Mouse (Mus musculus): Measurements from ENCODE around the gene Ccdc86. TPM values are rescaled to one million over a fixed set of nuclear protein-coding genes. Genes with fewer than 3 reads are reported as not detected.

The Ccdc86 gene
- total and polyA plus RNA-seq, 3 experiments, result 3.1 to 7.1 (median 6.9) TPM

DNA sequence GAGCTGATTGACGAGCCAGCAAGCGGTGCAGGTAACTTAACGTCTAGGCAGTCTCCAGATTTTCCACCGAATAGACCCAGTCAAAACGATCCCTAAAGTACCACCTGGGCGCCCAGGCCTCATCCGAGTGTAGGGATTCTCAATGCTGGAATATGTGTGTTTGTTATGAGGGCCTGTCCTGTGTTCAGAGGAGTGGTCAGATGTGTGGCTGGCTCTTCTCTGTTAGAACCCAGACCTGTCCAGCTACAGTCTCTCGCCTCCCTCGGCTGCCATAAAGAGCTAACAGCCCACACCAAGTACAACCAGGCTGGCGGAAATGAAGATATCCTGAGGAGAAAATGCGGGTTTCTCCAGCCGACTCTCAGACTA is 10.9 kb upstream of the Ccdc86 start:
- no peak overlapping the region for H3K4me3 ChIP-seq
- no peak overlapping the region for H3K27ac ChIP-seq
- no peaks in the 10 kb centered on the region for H3K79me2 ChIP-seq (replicated peaks; ENCODE audit: control insufficient read depth, insufficient read depth, low read length)
- WGBS, result 42% methylated on average over 12 of the region's 12 CpGs
- H3K4me1 ChIP-seq (ENCODE audit: control insufficient read depth, insufficient read depth, low read length), result no peaks in the 10 kb centered on the region
- H3K27me3 ChIP-seq (ENCODE audit: control insufficient read depth, insufficient read depth, low read length), result no peaks in the 10 kb centered on the region
- no peak for TF ChIP-seq EP300 (IDR thresholded peaks at IDR 0.05; ENCODE audit: insufficient read depth, low read depth, low read length)
- no peak for TF ChIP-seq POLR2A (IDR thresholded peaks at IDR 0.05; ENCODE audit: insufficient read depth, low read depth, low read length)
- TF ChIP-seq CTCF (IDR thresholded peaks at IDR 0.05), result no peak
- intact Hi-C loops (cut with DNase I), result loop anchor here (2.0 to 5.0 kb wide), 4 partner anchors 51 to 295 kb away; partner anchors contain the start of gene Cd6
- DNase-seq, result no peak
- H3K9ac ChIP-seq (ENCODE audit: low read depth, low read length), result no peak overlapping the region
- no peaks in the 10 kb centered on the region for H3K36me3 ChIP-seq (ENCODE audit: control insufficient read depth, insufficient read depth, low read length)

GRCm38 (mm10) chr19:10959085-10959977 is 10.3 kb upstream of the Ccdc86 start:
- no peaks in the 10 kb centered on the region for H3K27me3 ChIP-seq (ENCODE audit: control insufficient read depth, insufficient read depth, low read length)
- intact Hi-C loops (cut with DNase I), result loop anchor here (2.0 to 5.0 kb wide), 4 partner anchors 51 to 295 kb away; partner anchors contain the start of gene Cd6
- no peaks in the 10 kb centered on the region for H3K79me2 ChIP-seq (replicated peaks; ENCODE audit: control insufficient read depth, insufficient read depth, low read length)
- no peak overlapping the region for H3K27ac ChIP-seq
- DNase-seq, result no peak
- H3K4me3 ChIP-seq, result no peak overlapping the region
- TF ChIP-seq EP300 (IDR thresholded peaks at IDR 0.05; ENCODE audit: insufficient read depth, low read depth, low read length) (0 out of 2 replicates have a peak, but pooled peaks have one; percentile 24), CTCF (IDR thresholded peaks at IDR 0.05) (peak; percentile 88), POLR2A (IDR thresholded peaks at IDR 0.05; ENCODE audit: insufficient read depth, low read depth, low read length) (no peak)
- no peak overlapping the region for H3K9ac ChIP-seq (ENCODE audit: low read depth, low read length)
- no peaks in the 10 kb centered on the region for H3K36me3 ChIP-seq (ENCODE audit: control insufficient read depth, insufficient read depth, low read length)
- no peaks in the 10 kb centered on the region for H3K4me1 ChIP-seq (ENCODE audit: control insufficient read depth, insufficient read depth, low read length)
- 27% methylated on average over 11 of the region's 11 CpGs for WGBS

GRCm38 (mm10) chr19:10952021-10952939 is 3.2 kb upstream of the Ccdc86 start:
- peaks cover 9% of the 10 kb centered on the region for H3K4me1 ChIP-seq (ENCODE audit: control insufficient read depth, insufficient read depth, low read length)
- H3K79me2 ChIP-seq (replicated peaks; ENCODE audit: control insufficient read depth, insufficient read depth, low read length), result no peaks in the 10 kb centered on the region
- intact Hi-C loops (cut with DNase I), result no loop called here
- 0 out of 2 replicates have a peak overlapping the region, but pooled peaks have one; percentile 2 for H3K9ac ChIP-seq (ENCODE audit: low read depth, low read length)
- DNase-seq, result peak; percentile 38 to 48
- H3K36me3 ChIP-seq (ENCODE audit: control insufficient read depth, insufficient read depth, low read length), result no peaks in the 10 kb centered on the region
- no peak for TF ChIP-seq CTCF (IDR thresholded peaks at IDR 0.05)
- TF ChIP-seq POLR2A (IDR thresholded peaks at IDR 0.05; ENCODE audit: insufficient read depth, low read depth, low read length), result no peak
- TF ChIP-seq EP300 (IDR thresholded peaks at IDR 0.05; ENCODE audit: insufficient read depth, low read depth, low read length), result no peak
- no peak overlapping the region; the same call in 1 of the 2 replicates for H3K27ac ChIP-seq
- H3K4me3 ChIP-seq, result no peak overlapping the region
- WGBS, result 29% methylated on average over 11 of the region's 11 CpGs
- H3K27me3 ChIP-seq (ENCODE audit: control insufficient read depth, insufficient read depth, low read length), result no peaks in the 10 kb centered on the region

GRCm38 (mm10) chr19:10949558-10949957 is 492 bp upstream of the Ccdc86 start:
- whole genome bisulfite sequencing, result 29% methylated on average over 9 of the region's 9 CpGs
- no peak for DNase-seq
- H3K36me3 ChIP-seq (ENCODE audit: control insufficient read depth, insufficient read depth, low read length), result no peaks in the 10 kb centered on the region
- intact Hi-C loops (cut with DNase I), result loop anchor here (2.0 kb wide), 1 partner anchor 55 kb away; the partner anchor contains the start of gene Prpf19
- peak overlapping the region; percentile 66 for H3K27ac ChIP-seq
- peak overlapping the region; percentile 38 for H3K4me3 ChIP-seq
- peaks cover 9% of the 10 kb centered on the region for H3K4me1 ChIP-seq (ENCODE audit: control insufficient read depth, insufficient read depth, low read length)
- H3K79me2 ChIP-seq (replicated peaks; ENCODE audit: control insufficient read depth, insufficient read depth, low read length), result no peaks in the 10 kb centered on the region
- no peaks in the 10 kb centered on the region for H3K27me3 ChIP-seq (ENCODE audit: control insufficient read depth, insufficient read depth, low read length)
- H3K9ac ChIP-seq (ENCODE audit: low read depth, low read length), result peak overlapping the region; percentile 49; the same call in 1 of the 2 replicates
- TF ChIP-seq POLR2A (IDR thresholded peaks at IDR 0.05; ENCODE audit: insufficient read depth, low read depth, low read length), result no peak
- TF ChIP-seq CTCF (IDR thresholded peaks at IDR 0.05), result no peak
- no peak for TF ChIP-seq EP300 (IDR thresholded peaks at IDR 0.05; ENCODE audit: insufficient read depth, low read depth, low read length)

DNA sequence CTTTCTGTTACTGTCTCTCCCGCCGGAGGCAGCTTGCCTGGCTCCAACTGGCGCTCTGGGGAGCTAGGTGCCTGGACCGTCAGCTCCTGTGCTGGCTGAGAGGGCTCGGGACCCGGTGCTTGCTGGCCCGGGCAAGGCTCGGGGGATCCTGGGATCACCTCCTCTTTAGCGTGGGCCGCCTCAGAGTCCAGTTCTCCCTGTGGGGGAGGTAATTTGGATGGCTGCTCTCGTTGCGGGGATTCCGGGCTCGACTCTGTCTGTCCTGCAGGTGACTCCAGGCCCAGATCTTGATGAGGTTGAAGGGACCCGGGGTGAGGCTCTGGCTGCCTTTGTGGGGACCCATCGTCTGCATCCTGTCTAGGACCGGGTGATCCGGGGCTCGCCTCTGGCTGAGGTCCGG is 650 bp downstream of the Ccdc86 start:
- H3K79me2 ChIP-seq (replicated peaks; ENCODE audit: control insufficient read depth, insufficient read depth, low read length), result no peaks in the 10 kb centered on the region
- H3K36me3 ChIP-seq (ENCODE audit: control insufficient read depth, insufficient read depth, low read length), result no peaks in the 10 kb centered on the region
- H3K27ac ChIP-seq, result peak overlapping the region; percentile 20
- peak overlapping the region; percentile 65 for H3K4me3 ChIP-seq
- H3K4me1 ChIP-seq (ENCODE audit: control insufficient read depth, insufficient read depth, low read length), result peaks cover 9% of the 10 kb centered on the region
- DNase-seq, result peak in 1 of 2 experiments; percentile 14
- H3K9ac ChIP-seq (ENCODE audit: low read depth, low read length), result peak overlapping the region; percentile 63
- TF ChIP-seq EP300 (IDR thresholded peaks at IDR 0.05; ENCODE audit: insufficient read depth, low read depth, low read length) (no peak), CTCF (IDR thresholded peaks at IDR 0.05) (no peak), POLR2A (IDR thresholded peaks at IDR 0.05; ENCODE audit: insufficient read depth, low read depth, low read length) (no peak)
- intact Hi-C loops (cut with DNase I), result loop anchor here (2.0 kb wide), 1 partner anchor 54 kb away; the partner anchor contains the start of gene Prpf19
- under 1% methylated on average over 20 of the region's 20 CpGs for WGBS
- no peaks in the 10 kb centered on the region for H3K27me3 ChIP-seq (ENCODE audit: control insufficient read depth, insufficient read depth, low read length)

Measured in heart, adult 2 months (tissue).